Mouse (Mus musculus) intestine, embryonic 16.5 days (tissue): Measurements from ENCODE around the gene Mul1. TPM values are rescaled to one million over a fixed set of nuclear protein-coding genes. Genes with fewer than 3 reads are reported as not detected.
"Not testable (repeated sequence)": the region's sequence is repeated elsewhere in the genome, so short reads cannot be mapped to it uniquely, and the experiment has no call there.

ENCODE experiments used
- ATAC-seq: fragments of 200-750 bp; cut with Nextera tagmentation; 2 replicates; pipeline ENCODE4 v1.8.0; 2017; ENCODE audit warnings: moderate TSS enrichment, moderate library complexity
- H3K27ac ChIP-seq: fragments of 300-500 bp; sonication (generic); 2 replicates; pipeline ENCODE4 v1.5.1; 2014; ENCODE audit warnings: mild to moderate bottlenecking, low read length
- H3K27me3 ChIP-seq: fragments of 300-500 bp; sonication (generic); replicated peaks from 2 replicates; pipeline ENCODE4 v1.6.1; 2014; ENCODE audit warnings: low read length, control low read depth, mixed read lengths; ENCODE audit not compliant: control insufficient read depth, insufficient read depth
- H3K36me3 ChIP-seq: fragments of 300-500 bp; sonication (generic); 2 replicates; pipeline ENCODE4 v1.6.1; 2014; ENCODE audit warnings: low read length, control low read depth; ENCODE audit not compliant: control insufficient read depth, insufficient read depth
- H3K4me1 ChIP-seq: fragments of 300-500 bp; sonication (generic); 2 replicates; pipeline ENCODE4 v1.6.1; 2014; ENCODE audit warnings: low read length, control low read depth, mixed read lengths; ENCODE audit not compliant: control insufficient read depth, insufficient read depth
- H3K4me2 ChIP-seq: fragments of 300-500 bp; sonication (generic); 2 replicates; pipeline ENCODE4 v1.6.1; 2014; ENCODE audit warnings: low read depth, low read length, control low read depth
- H3K4me3 ChIP-seq: fragments of 300-500 bp; sonication (generic); 2 replicates; pipeline ENCODE4 v1.5.1; 2014; ENCODE audit warnings: mild to moderate bottlenecking, low read length
- H3K9ac ChIP-seq: fragments of 300-500 bp; sonication (generic); 2 replicates; pipeline ENCODE4 v1.6.1; 2014; ENCODE audit warnings: low read depth, low read length
- H3K9me3 ChIP-seq: fragments of 300-500 bp; sonication (generic); 2 replicates; pipeline ENCODE4 v1.6.1; 2016; ENCODE audit warnings: low read length, control low read depth; ENCODE audit not compliant: control insufficient read depth
- WGBS: fragments of 180-500 bp; shearing (Covaris S2); extraction: QIAGEN DNeasy Blood & Tissue Kit; methylation state at CpG from one replicate; pipeline ENCODE4 v1.1.7; 2014; 5-methylcytosine and 5-hydroxymethylcytosine counted together
- polyA plus RNA-seq: library from polyadenylated mRNA; unstranded; fragments of >200 nt; fragmentation: Nextera tagmentation; extraction: Ambion mirVana; gene quantifications from 2 replicates; pipeline ENCODE4 v1.2.1, GENCODE M21; 2015

The Mul1 gene
- polyA plus RNA-seq, 1 experiment from 2014 or later: 32.7 TPM

GRCm38 (mm10) chr4:138411504-138412121 lies 22.9 kb upstream of the Mul1 start:
- WGBS: 48% methylated on average over 7 of the region's 7 CpGs
- Histone ChIP-seq H3K9me3 (no peaks in the 10 kb centered on the region), H3K4me3 (no peak overlapping the region), H3K4me1 (peaks cover 6% of the 10 kb centered on the region; the same call in 1 of the 2 replicates), H3K27me3 (no peaks in the 10 kb centered on the region), H3K4me2 (no peak overlapping the region), H3K9ac (no peak overlapping the region), H3K36me3 (no peaks in the 10 kb centered on the region), H3K27ac (no peak overlapping the region)
- ATAC-seq: no peak

- H3K27me3 ChIP-seq: no peaks in the 10 kb centered on the region
- no peak for ATAC-seq
- H3K4me3 ChIP-seq: no peak overlapping the region
- no peak overlapping the region for H3K27ac ChIP-seq
- no peak overlapping the region for H3K4me2 ChIP-seq
- no peaks in the 10 kb centered on the region for H3K9me3 ChIP-seq
- H3K36me3 ChIP-seq: no peaks in the 10 kb centered on the region
- no peak overlapping the region; the same call in 1 of the 2 replicates for H3K9ac ChIP-seq
- peaks cover 6% of the 10 kb centered on the region; the same call in 1 of the 2 replicates for H3K4me1 ChIP-seq
- WGBS: 29% methylated on average over 6 of the region's 6 CpGs
Measured at GRCm38 (mm10) chr4:138414725-138415124, 19.7 kb upstream of the Mul1 start.

- WGBS: 83% methylated on average over 3 of the region's 3 CpGs
- H3K36me3 ChIP-seq: no peaks in the 10 kb centered on the region
- ATAC-seq: no peak
Measured at GRCm38 (mm10) chr4:138415991-138416390, 18.5 kb upstream of the Mul1 start.

GRCm38 (mm10) chr4:138416414-138416813 lies 18.1 kb upstream of the Mul1 start:
- H3K9ac ChIP-seq: no peak overlapping the region
- no peaks in the 10 kb centered on the region for H3K9me3 ChIP-seq
- ATAC-seq: no peak
- no peak overlapping the region for H3K4me2 ChIP-seq
- peaks cover 6% of the 10 kb centered on the region; the same call in 1 of the 2 replicates for H3K4me1 ChIP-seq
- 0 out of 2 replicates have a peak, but pooled peaks cover 3% of the 10 kb centered on the region for H3K27me3 ChIP-seq
- no peaks in the 10 kb centered on the region for H3K36me3 ChIP-seq
- 53% methylated on average over 5 of the region's 5 CpGs for WGBS
- H3K27ac ChIP-seq: no peak overlapping the region
- no peak overlapping the region for H3K4me3 ChIP-seq

More at GRCm38 (mm10) chr4:138415991-138416390, 18.5 kb upstream of the Mul1 start:
- H3K4me1 ChIP-seq: peaks cover 6% of the 10 kb centered on the region; the same call in 1 of the 2 replicates
- no peak overlapping the region for H3K27ac ChIP-seq
- H3K27me3 ChIP-seq: no peaks in the 10 kb centered on the region
- no peaks in the 10 kb centered on the region for H3K9me3 ChIP-seq
- no peak overlapping the region for H3K9ac ChIP-seq
- H3K4me3 ChIP-seq: no peak overlapping the region
- no peak overlapping the region for H3K4me2 ChIP-seq

GRCm38 (mm10) chr4:138417882-138418281 lies 16.6 kb upstream of the Mul1 start:
- Histone ChIP-seq H3K36me3 (no peaks in the 10 kb centered on the region), H3K4me1 (peaks cover 6% of the 10 kb centered on the region; the same call in 1 of the 2 replicates), H3K27ac (no peak overlapping the region), H3K4me2 (no peak overlapping the region), H3K27me3 (0 out of 2 replicates have a peak, but pooled peaks cover 3% of the 10 kb centered on the region), H3K4me3 (no peak overlapping the region), H3K9me3 (no peaks in the 10 kb centered on the region), H3K9ac (no peak overlapping the region)
- 0 out of 2 replicates have a peak, but pooled peaks have one; percentile 44 for ATAC-seq
- 82% methylated on average over 4 of the region's 4 CpGs for WGBS

GRCm38 (mm10) chr4:138418340-138418957 lies 16.0 kb upstream of the Mul1 start:
- Histone ChIP-seq H3K4me1 (peaks cover 6% of the 10 kb centered on the region; the same call in 1 of the 2 replicates), H3K36me3 (no peaks in the 10 kb centered on the region), H3K9me3 (no peaks in the 10 kb centered on the region), H3K4me3 (no peak overlapping the region), H3K9ac (no peak overlapping the region), H3K27me3 (0 out of 2 replicates have a peak, but pooled peaks cover 3% of the 10 kb centered on the region), H3K27ac (no peak overlapping the region), H3K4me2 (no peak overlapping the region)
- WGBS: 58% methylated on average over 11 of the region's 11 CpGs
- ATAC-seq: peak; percentile 55

- ATAC-seq: no peak
- no peak overlapping the region for H3K4me2 ChIP-seq
- H3K36me3 ChIP-seq: no peaks in the 10 kb centered on the region
- H3K4me3 ChIP-seq: no peak overlapping the region
- no peak overlapping the region for H3K27ac ChIP-seq
- no peaks in the 10 kb centered on the region for H3K9me3 ChIP-seq
- WGBS: 87% methylated on average over 6 of the region's 6 CpGs
- H3K9ac ChIP-seq: no peak overlapping the region
- H3K27me3 ChIP-seq: 0 out of 2 replicates have a peak, but pooled peaks cover 3% of the 10 kb centered on the region
- 0 out of 2 replicates have a peak, but pooled peaks cover 6% of the 10 kb centered on the region for H3K4me1 ChIP-seq
Measured at GRCm38 (mm10) chr4:138425028-138425427, 9.4 kb upstream of the Mul1 start.

GRCm38 (mm10) chr4:138425604-138426003 lies 8.9 kb upstream of the Mul1 start:
- not testable (repeated sequence) for H3K36me3 ChIP-seq, H3K4me1 ChIP-seq, H3K4me2 ChIP-seq, H3K4me3 ChIP-seq, ATAC-seq, H3K9ac ChIP-seq, H3K27ac ChIP-seq, H3K9me3 ChIP-seq, H3K27me3 ChIP-seq
- 88% methylated on average over 14 of the region's 14 CpGs for WGBS

- 0 out of 2 replicates have a peak, but pooled peaks have one; percentile 43 for ATAC-seq
- no peak overlapping the region for H3K27ac ChIP-seq
- WGBS: 39% methylated on average over 22 of the region's 22 CpGs
Measured at GRCm38 (mm10) chr4:138426778-138427705, 7.4 kb upstream of the Mul1 start.

More at GRCm38 (mm10) chr4:138426778-138427705, 7.4 kb upstream of the Mul1 start:
- H3K4me3 ChIP-seq: 0 out of 2 replicates have a peak overlapping the region, but pooled peaks have one; percentile 15
- peak overlapping the region; percentile 35 for H3K4me2 ChIP-seq
- H3K4me1 ChIP-seq: 0 out of 2 replicates have a peak, but pooled peaks cover 6% of the 10 kb centered on the region
- no peaks in the 10 kb centered on the region for H3K27me3 ChIP-seq
- no peak overlapping the region for H3K9ac ChIP-seq
- no peaks in the 10 kb centered on the region for H3K9me3 ChIP-seq
- H3K36me3 ChIP-seq: no peaks in the 10 kb centered on the region
